Mouse (Mus musculus): ENCODE results near the gene Ephb4. TPM values are rescaled to one million over a fixed set of nuclear protein-coding genes. Genes with fewer than 3 reads are reported as not detected.

Gene Ephb4
- polyA plus RNA-seq, 1 experiment from 2014 or later = 82.3 TPM

- no peak for ATAC-seq (ENCODE audit: low FRiP score, low read depth)
- Histone ChIP-seq H3K36me3 (no peaks in the 10 kb centered on the region), H3K27me3 (no peaks in the 10 kb centered on the region), H3K9me3 (no peaks in the 10 kb centered on the region), H3K27ac (no peak overlapping the region), H3K4me2 (replicated peaks) (no peak overlapping the region), H3K9ac (0 out of 2 replicates have a peak overlapping the region, but pooled peaks have one; percentile 19), H3K4me3 (no peak overlapping the region), H3K4me1 (peaks cover 11% of the 10 kb centered on the region; the same call in 1 of the 2 replicates)
- WGBS = 65% methylated on average over 8 of the region's 8 CpGs
Observed at GRCm38 (mm10) chr5:137411235-137411634, 61.3 kb downstream of the Ephb4 start.

DNA sequence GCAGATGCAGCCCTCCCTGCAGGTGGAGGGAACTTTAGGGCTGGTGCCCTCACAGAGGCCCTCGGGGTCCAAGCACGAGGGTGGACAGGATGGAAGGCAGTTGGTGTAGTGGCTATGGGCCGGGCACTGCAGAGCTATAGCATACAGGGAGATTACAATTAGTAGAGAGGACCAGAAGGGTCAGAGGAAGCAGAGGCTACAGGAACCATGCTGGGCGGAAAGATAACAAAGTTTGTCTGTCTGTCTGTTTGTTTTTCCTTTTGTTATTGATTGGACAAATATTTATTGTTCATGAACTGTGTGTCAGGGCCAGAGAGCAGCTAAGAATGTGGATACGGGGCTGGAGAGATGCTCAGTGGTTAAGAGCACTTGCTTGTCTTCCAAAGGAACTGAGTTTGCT lies 64.3 kb downstream of the Ephb4 start:
- no peaks in the 10 kb centered on the region for H3K4me1 ChIP-seq
- WGBS = 55% methylated on average over 5 of the region's 5 CpGs
- no peak overlapping the region for H3K4me3 ChIP-seq
- no peaks in the 10 kb centered on the region for H3K9me3 ChIP-seq
- no peaks in the 10 kb centered on the region for H3K27me3 ChIP-seq
- ATAC-seq (ENCODE audit: low FRiP score, low read depth) = no peak
- H3K4me2 ChIP-seq (replicated peaks) = no peak overlapping the region
- no peak overlapping the region for H3K9ac ChIP-seq
- H3K36me3 ChIP-seq = no peaks in the 10 kb centered on the region
- no peak overlapping the region for H3K27ac ChIP-seq

DNA sequence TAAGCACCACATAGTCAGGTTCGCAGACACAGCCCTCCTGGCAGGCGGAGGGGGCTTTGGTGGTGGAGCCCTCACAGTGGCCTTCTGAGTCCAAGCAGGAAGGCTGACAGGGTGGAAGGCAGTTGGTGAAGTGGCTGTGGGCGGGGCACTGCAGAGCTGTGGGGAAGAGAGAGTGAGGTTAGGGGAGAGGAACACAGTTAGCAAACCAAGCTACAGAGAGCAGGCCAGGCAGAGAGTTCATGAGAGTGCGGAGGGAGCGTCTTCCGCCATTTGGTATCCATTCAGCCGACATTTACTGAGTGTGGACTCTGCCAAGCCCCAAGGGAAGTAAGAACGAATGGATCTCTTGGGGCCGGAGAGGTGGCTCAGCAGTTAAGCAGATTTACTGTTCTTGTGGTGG lies 69.2 kb downstream of the Ephb4 start:
- Histone ChIP-seq H3K4me1 (no peaks in the 10 kb centered on the region), H3K4me2 (replicated peaks) (no peak overlapping the region), H3K36me3 (no peaks in the 10 kb centered on the region), H3K4me3 (no peak overlapping the region), H3K9ac (no peak overlapping the region), H3K27me3 (no peaks in the 10 kb centered on the region), H3K9me3 (no peaks in the 10 kb centered on the region), H3K27ac (no peak overlapping the region)
- 55% methylated on average over 9 of the region's 9 CpGs for WGBS
- no peak for ATAC-seq (ENCODE audit: low FRiP score, low read depth)

GRCm38 (mm10) chr5:137419841-137420240 lies 69.9 kb downstream of the Ephb4 start:
- WGBS = 83% methylated on average over 4 of the region's 4 CpGs

GRCm38 (mm10) chr5:137425648-137426047 lies 75.7 kb downstream of the Ephb4 start:
- Histone ChIP-seq H3K4me1 (peaks cover 9% of the 10 kb centered on the region), H3K9me3 (no peaks in the 10 kb centered on the region), H3K4me3 (no peak overlapping the region), H3K36me3 (no peaks in the 10 kb centered on the region), H3K27ac (no peak overlapping the region), H3K9ac (no peak overlapping the region), H3K4me2 (replicated peaks) (no peak overlapping the region), H3K27me3 (no peaks in the 10 kb centered on the region)
- ATAC-seq (ENCODE audit: low FRiP score, low read depth) = no peak
- 45% methylated on average over 6 of the region's 6 CpGs for WGBS

More at GRCm38 (mm10) chr5:137419841-137420240, 69.9 kb downstream of the Ephb4 start:
- H3K9ac ChIP-seq = no peak overlapping the region
- no peak overlapping the region for H3K4me2 ChIP-seq (replicated peaks)
- no peaks in the 10 kb centered on the region for H3K9me3 ChIP-seq
- no peak overlapping the region for H3K4me3 ChIP-seq
- ATAC-seq (ENCODE audit: low FRiP score, low read depth) = no peak; the same call in 1 of the 2 replicates
- H3K27ac ChIP-seq = no peak overlapping the region
- H3K27me3 ChIP-seq = no peaks in the 10 kb centered on the region
- no peaks in the 10 kb centered on the region for H3K4me1 ChIP-seq
- no peaks in the 10 kb centered on the region for H3K36me3 ChIP-seq

Other genes starting within 250 kb of the Ephb4 start
- gene Trim56, start 233.9 kb upstream of the Ephb4 start, polyA plus RNA-seq (2015; fragmentation: Nextera tagmentation; extraction: Ambion mirVana) = 6.9 and 7.5 TPM in 2 replicates
- gene Muc3, start 200.8 kb upstream of the Ephb4 start, polyA plus RNA-seq (2015; fragmentation: Nextera tagmentation; extraction: Ambion mirVana) = not detected in 2 replicates
- gene Muc3a, start 137.7 kb upstream of the Ephb4 start, polyA plus RNA-seq (2015; fragmentation: Nextera tagmentation; extraction: Ambion mirVana) = 0.10 TPM in 1 of 2 replicates, not detected in the other
- gene Ache, start 62.6 kb upstream of the Ephb4 start, polyA plus RNA-seq (2015; fragmentation: Nextera tagmentation; extraction: Ambion mirVana) = 17.2 and 18.3 TPM in 2 replicates
- gene Ufsp1, start 55.5 kb upstream of the Ephb4 start, polyA plus RNA-seq (2015; fragmentation: Nextera tagmentation; extraction: Ambion mirVana) = 8.4 and 9.6 TPM in 2 replicates
- 141 and 149 TPM in 2 replicates for gene Srrt, start 42.4 kb upstream of the Ephb4 start, polyA plus RNA-seq (2015; fragmentation: Nextera tagmentation; extraction: Ambion mirVana)
- 104 and 107 TPM in 2 replicates for gene Trip6, start 35.7 kb upstream of the Ephb4 start, polyA plus RNA-seq (2015; fragmentation: Nextera tagmentation; extraction: Ambion mirVana)
- gene Slc12a9, start 16.5 kb upstream of the Ephb4 start, polyA plus RNA-seq (2015; fragmentation: Nextera tagmentation; extraction: Ambion mirVana) = 17.2 and 17.9 TPM in 2 replicates
- gene Zan, start 127.0 kb downstream of the Ephb4 start, polyA plus RNA-seq (2015; fragmentation: Nextera tagmentation; extraction: Ambion mirVana) = 0.05 and 0.29 TPM in 2 replicates
- gene Pop7, start 152.4 kb downstream of the Ephb4 start, polyA plus RNA-seq (2015; fragmentation: Nextera tagmentation; extraction: Ambion mirVana) = 48.4 and 54.0 TPM in 2 replicates
- gene Gigyf1, start 168.4 kb downstream of the Ephb4 start, polyA plus RNA-seq (2015; fragmentation: Nextera tagmentation; extraction: Ambion mirVana) = 16.1 and 16.7 TPM in 2 replicates
- gene Epo, start 183.1 kb downstream of the Ephb4 start, polyA plus RNA-seq (2015; fragmentation: Nextera tagmentation; extraction: Ambion mirVana) = 0.78 and 0.86 TPM in 2 replicates
- 343 and 352 TPM in 2 replicates for gene Gnb2, start 183.4 kb downstream of the Ephb4 start, polyA plus RNA-seq (2015; fragmentation: Nextera tagmentation; extraction: Ambion mirVana)
- gene Actl6b, start 203.4 kb downstream of the Ephb4 start, polyA plus RNA-seq (2015; fragmentation: Nextera tagmentation; extraction: Ambion mirVana) = 0.45 and 0.93 TPM in 2 replicates
- 0.32 and 0.38 TPM in 2 replicates for gene Tfr2, start 219.7 kb downstream of the Ephb4 start, polyA plus RNA-seq (2015; fragmentation: Nextera tagmentation; extraction: Ambion mirVana)

All from limb, embryonic 13.5 days (tissue).